Mouse (Mus musculus) neural tube, embryonic 10.5 days (tissue): ENCODE data around the gene Myo9b.

Experiments
- DNase-seq: peaks from one replicate; pipeline ENCODE4 v3.0.0-alpha.2; 2017; ENCODE audit warnings: low spot score; ENCODE audit errors: extremely low spot score

Myo9b gene

GRCm38 (mm10) chr8:71367529-71368176 lies 95.1 kb downstream of the Myo9b start:
- no peak for DNase-seq

DNA sequence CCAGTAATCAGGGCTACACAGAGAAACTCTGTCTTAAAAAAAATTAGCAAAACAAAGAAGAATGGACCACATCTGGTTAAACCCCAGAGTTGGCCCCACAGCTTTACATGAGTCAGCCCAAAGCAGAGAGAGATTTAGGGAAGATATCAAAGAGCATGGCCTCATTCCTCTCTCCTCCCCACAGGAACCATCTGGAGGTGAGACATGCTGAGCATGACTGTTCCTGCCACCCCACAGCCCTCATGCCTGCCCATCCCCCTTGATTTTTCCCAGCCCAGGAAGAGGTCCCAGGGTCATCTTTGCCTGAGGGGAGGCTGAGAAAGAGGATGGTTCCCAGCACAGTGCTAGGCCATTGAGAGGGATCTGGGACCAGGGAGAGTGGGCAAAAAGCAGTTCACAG lies 95.9 kb downstream of the Myo9b start:
- no peak for DNase-seq

- DNase-seq, result no peak
Observed at GRCm38 (mm10) chr8:71369040-71369718, 96.7 kb downstream of the Myo9b start.

- DNase-seq, result no peak
Observed at GRCm38 (mm10) chr8:71370711-71371235, 98.3 kb downstream of the Myo9b start.

- peak; percentile 96 for DNase-seq
Observed at GRCm38 (mm10) chr8:71371236-71371848, 98.8 kb downstream of the Myo9b start, which contains the start of gene Ocel1. Gene Ocel1, plus strand, starts transcription at chr8:71371298.

DNA sequence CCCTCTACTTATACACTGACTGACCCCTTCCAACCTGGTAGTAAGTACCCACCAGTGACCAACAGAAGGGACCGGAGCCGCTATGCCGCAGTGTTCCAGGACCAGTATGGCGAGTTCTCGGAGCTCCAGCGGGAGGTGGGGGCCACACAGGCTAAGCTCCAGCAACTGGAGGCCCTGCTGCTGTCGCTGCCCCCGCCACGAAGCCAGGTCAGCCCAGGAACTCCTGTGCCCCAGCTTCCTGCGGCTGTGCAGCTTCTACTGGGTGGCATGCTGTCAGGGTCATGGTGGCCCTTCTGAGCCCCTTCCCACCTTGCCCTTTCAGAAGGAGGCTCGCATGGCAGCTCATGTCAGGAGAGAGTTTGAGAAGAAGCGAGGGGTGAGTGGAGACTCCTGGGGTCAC lies 99.9 kb downstream of the Myo9b start:
- DNase-seq, result no peak

GRCm38 (mm10) chr8:71373000-71373399 lies 100.5 kb downstream of the Myo9b start:
- no peak for DNase-seq

- DNase-seq, result no peak
Observed at GRCm38 (mm10) chr8:71374616-71375206, 102.2 kb downstream of the Myo9b start.

DNA sequence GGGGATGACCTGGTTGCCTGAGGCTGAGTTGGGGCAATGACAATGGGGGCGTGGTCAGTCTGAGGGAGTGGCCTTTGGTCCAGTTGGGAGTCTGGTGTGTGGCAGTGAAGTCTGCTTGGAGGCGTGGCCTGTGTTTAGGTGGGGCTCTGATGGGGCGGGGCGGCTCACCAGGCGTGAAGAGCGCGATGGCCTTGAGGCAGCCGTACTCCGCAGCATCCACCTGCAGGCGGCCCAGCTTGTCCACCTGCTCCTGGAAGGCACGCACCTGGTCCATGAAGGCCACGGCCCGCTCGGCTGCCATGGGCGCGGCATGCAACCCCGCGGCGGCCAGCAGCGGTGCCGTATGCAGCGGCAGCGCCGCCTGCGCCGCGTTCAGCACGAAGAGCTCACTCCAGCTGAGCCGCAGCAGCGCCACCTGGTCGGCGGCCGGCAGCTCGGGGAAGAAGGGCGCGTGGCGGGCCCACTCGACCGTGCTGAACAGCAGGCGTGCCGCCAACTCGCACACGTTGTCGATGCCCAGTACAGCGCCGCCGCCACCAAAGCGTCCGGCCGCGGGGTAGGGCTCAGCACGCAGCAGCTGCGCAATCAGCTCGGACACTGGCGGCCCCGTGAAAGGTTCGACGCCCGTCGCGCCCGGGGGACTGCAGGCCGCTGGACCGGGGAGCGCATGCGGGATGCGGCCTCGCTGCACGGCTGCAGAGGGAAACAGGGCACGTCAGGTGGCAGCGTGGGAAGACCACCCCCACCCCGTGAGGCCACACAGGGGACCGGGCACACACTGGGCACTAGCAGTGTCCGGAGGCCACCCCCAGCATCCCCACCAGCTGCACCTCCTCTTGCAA lies 103.3 kb downstream of the Myo9b start:
- DNase-seq, result peak; percentile 65

GRCm38 (mm10) chr8:71376423-71377030 lies 104.0 kb downstream of the Myo9b start:
- no peak for DNase-seq

GRCm38 (mm10) chr8:71379008-71379407 lies 106.5 kb downstream of the Myo9b start:
- DNase-seq, result no peak

GRCm38 (mm10) chr8:71379512-71380075 lies 107.1 kb downstream of the Myo9b start:
- DNase-seq, result peak; percentile 41

- peak; percentile 62 for DNase-seq
Observed at GRCm38 (mm10) chr8:71380178-71381171, 108.0 kb downstream of the Myo9b start.

DNA sequence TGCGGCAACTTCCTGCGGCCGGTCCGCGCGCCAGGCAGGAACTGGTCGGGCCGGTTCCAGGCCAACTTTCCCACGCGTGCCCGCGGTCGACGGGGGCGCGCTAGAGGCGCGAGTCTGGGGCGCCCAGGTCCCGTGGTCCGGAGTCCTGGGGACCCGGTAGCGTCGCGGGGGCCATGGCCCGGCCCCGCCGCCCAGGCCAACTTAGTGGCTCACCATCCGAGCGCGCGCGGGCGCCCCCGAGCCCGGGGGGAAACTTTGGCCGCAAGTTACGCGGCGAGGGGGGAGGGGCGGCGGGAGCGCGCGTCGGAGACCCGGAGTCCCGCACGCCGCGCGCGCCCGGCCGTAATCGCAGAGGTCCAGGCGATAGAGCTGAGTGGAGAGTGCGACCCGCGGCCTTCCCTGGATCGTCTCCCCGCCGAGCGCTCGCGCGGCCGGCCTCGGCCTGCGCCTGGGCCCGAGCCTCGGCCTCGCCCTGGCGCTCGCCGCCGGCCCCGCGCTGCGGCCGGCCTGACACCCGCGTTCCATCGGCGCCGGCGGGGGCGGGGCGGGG lies 109.0 kb downstream of the Myo9b start, which contains the start of gene Nr2f6:
TSS of gene Nr2f6 (minus strand) at position 540 of the 550 bp plus-strand sequence.
- peak; percentile 85 for DNase-seq

- DNase-seq, result peak; percentile 92
Observed at GRCm38 (mm10) chr8:71381971-71382961, 109.8 kb downstream of the Myo9b start.

GRCm38 (mm10) chr8:71383396-71383795 lies 110.9 kb downstream of the Myo9b start:
- DNase-seq, result peak; percentile 59

DNA sequence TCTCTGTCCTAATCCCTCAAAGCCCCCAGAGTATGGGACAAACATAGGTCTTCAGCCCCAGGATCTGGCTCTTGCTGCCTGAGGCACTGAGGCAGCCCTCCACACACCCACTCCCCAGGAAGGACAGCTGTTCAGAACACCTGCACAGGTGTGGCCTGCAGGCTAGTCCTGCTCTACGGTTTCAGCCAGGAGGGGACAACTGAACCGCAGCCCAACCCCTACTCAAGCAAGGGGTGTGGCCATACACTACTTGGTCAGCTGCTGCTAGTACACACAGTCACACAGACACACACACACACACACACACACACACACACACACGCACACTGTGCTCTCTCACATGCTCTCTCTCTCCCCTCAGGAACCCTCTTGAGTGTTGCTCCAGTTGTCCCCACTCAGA lies 111.3 kb downstream of the Myo9b start:
- DNase-seq, result no peak
